Comparison of ENCODE assay signal across 7 mouse cellular contexts in genomic region chr13:112464626-112465287, GRCm38 (mm10). TPM values are rescaled to one million over a fixed set of nuclear protein-coding genes. Genes with fewer than 3 reads are reported as not detected.
DNase-seq lines count a peak whose midpoint lies in the region; TF ChIP-seq lines count a peak whose summit lies in the region.

No protein-coding gene starts in this region.

- H3K4me1 ChIP-seq in kidney, adult 2 months (ENCODE audit: control insufficient read depth, insufficient read depth, low read length): peaks cover 21% of the 10 kb centered on the region

- H3K27ac ChIP-seq in kidney, adult 2 months (ENCODE audit: insufficient read depth, low read depth, low read length): peak overlapping the region; percentile 96

- no peak for TF ChIP-seq CTCF in C2C12 (IDR thresholded peaks at IDR 0.05; ENCODE audit: control insufficient read depth, insufficient read depth, insufficient read length)
- TF ChIP-seq CTCF in kidney, adult 2 months (conservative IDR thresholded peaks at IDR 0.05; ENCODE audit: insufficient read depth, insufficient read length, low read depth, low read length): no peak

- peaks cover 56% of the 10 kb centered on the region for H3K79me2 ChIP-seq in C2C12 (ENCODE audit: control insufficient read depth, insufficient read depth)

- DNase-seq in Muller cell, postnatal 12 days (ENCODE audit: inconsistent ontology term): peak; percentile 39
- peak; percentile 49 to 65 for DNase-seq in heart, adult 18-20 months
- DNase-seq in kidney, adult 2 months: peak; percentile 60
- DNase-seq in lung, postnatal 36 days: peak; percentile 64
- no peak for DNase-seq in frontal cortex, postnatal 36 days (ENCODE audit: low spot score in 2 of 2)
- no peak for DNase-seq in frontal cortex, postnatal 10 days (ENCODE audit: low spot score in 2 of 2)

- peak overlapping the region; percentile 95 for H3ac ChIP-seq in C2C12 (ENCODE audit: control insufficient read depth, insufficient read length, low read depth)

- no peak for TF ChIP-seq POLR2A in kidney, adult 2 months (IDR thresholded peaks at IDR 0.05; ENCODE audit: low read depth, low read length)

- peak overlapping the region; percentile 68 for H3K4me3 ChIP-seq in C2C12 (ENCODE audit: insufficient read depth, poor library complexity, severe bottlenecking)
- H3K4me3 ChIP-seq in kidney, adult 2 months (ENCODE audit: insufficient read depth, low read depth, low read length): peak overlapping the region; percentile 75

- WGBS in kidney, adult 2 months: under 1% methylated on average over 18 of the region's 18 CpGs

- H3K79me3 ChIP-seq in C2C12 (ENCODE audit: low read depth): peaks cover 51% of the 10 kb centered on the region

- H3K27me3 ChIP-seq in C2C12 (ENCODE audit: control insufficient read depth, insufficient read depth, insufficient read length): no peaks in the 10 kb centered on the region
- no peaks in the 10 kb centered on the region for H3K27me3 ChIP-seq in kidney, adult 2 months (replicated peaks; ENCODE audit: control insufficient read depth, insufficient read depth, low read length)

- H3K36me3 ChIP-seq in C2C12 (ENCODE audit: control insufficient read depth, insufficient read depth): no peaks in the 10 kb centered on the region
- H3K36me3 ChIP-seq in kidney, adult 2 months (ENCODE audit: control insufficient read depth, insufficient read depth, low read length): no peaks in the 10 kb centered on the region

TF ChIP-seq in C2C12, 6 proteins besides CTCF, POLR2A, EP300 and RAD21:
- TF ChIP-seq MYOG (IDR thresholded peaks at IDR 0.05; ENCODE audit: control insufficient read depth, extremely low read depth, insufficient read length) (no peak), USF1 (IDR thresholded peaks at IDR 0.05; ENCODE audit: low read depth) (no peak), CEBPB (IDR thresholded peaks at IDR 0.05; ENCODE audit: low read depth) (no peak), MAX (IDR thresholded peaks at IDR 0.05) (no peak), MYOD1 (IDR thresholded peaks at IDR 0.05; ENCODE audit: control insufficient read depth, insufficient read length, low read depth) (no peak), FOSL1 (IDR thresholded peaks at IDR 0.05; ENCODE audit: insufficient read depth, low read length, poor library complexity, severe bottlenecking) (no peak)

RNA-seq across cellular contexts. Expression of gene Il6st, which starts 0.9 kb away (rescaled TPM):
- polyA plus RNA-seq in C2C12 (2012; fragmentation: generic; extraction: Trizol): 17.3 TPM
- 100 to 1,000 TPM; 212 to 240 TPM for total RNA-seq in heart, adult 18-20 months (2021)
- polyA plus RNA-seq in kidney, adult 2 months (2012; rRNA removed): 30.9 and 33.6 TPM in 2 replicates

Comparison
In these comparisons a context has a peak if more than half of its experiments do, and no peak if none do; other contexts are left out.
1. DNase-seq: peak in Muller cell, postnatal 12 days (single experiment), heart, adult 18-20 months (2 of 2), kidney, adult 2 months (single experiment) and lung, postnatal 36 days (single experiment); none in frontal cortex, postnatal 36 days (0 of 2) and frontal cortex, postnatal 10 days (0 of 2).